Mouse (Mus musculus) forebrain, embryonic 15.5 days (tissue): ENCODE measurements around the gene Map4k3. TPM values are rescaled to one million over a fixed set of nuclear protein-coding genes. Genes with fewer than 3 reads are reported as not detected.

Experiments
- ATAC-seq: fragments of 200-750 bp; cut with Nextera tagmentation; replicated peaks from 2 replicates; pipeline ENCODE4 v1.8.0; 2017; ENCODE audit warnings: mild to moderate bottlenecking, moderate TSS enrichment, moderate library complexity
- H3K27ac ChIP-seq: fragments of 300-500 bp; sonication (generic); replicated peaks from 2 replicates; pipeline ENCODE4 v1.5.1; 2015; ENCODE audit warnings: mild to moderate bottlenecking, inconsistent platforms
- H3K27me3 ChIP-seq: fragments of 300-500 bp; sonication (generic); 2 replicates; pipeline ENCODE4 v1.6.1; 2015; ENCODE audit warnings: inconsistent platforms
- H3K36me3 ChIP-seq: fragments of 300-500 bp; sonication (generic); 2 replicates; pipeline ENCODE4 v1.6.1; 2015; ENCODE audit warnings: mild to moderate bottlenecking, inconsistent platforms
- H3K4me1 ChIP-seq: fragments of 300-500 bp; sonication (generic); 2 replicates; pipeline ENCODE4 v1.6.1; 2015; ENCODE audit warnings: inconsistent platforms
- H3K4me2 ChIP-seq: fragments of 300-500 bp; sonication (generic); replicated peaks from 2 replicates; pipeline ENCODE4 v1.6.1; 2015; ENCODE audit warnings: mild to moderate bottlenecking, inconsistent platforms
- H3K4me3 ChIP-seq: fragments of 300-500 bp; sonication (generic); 2 replicates; pipeline ENCODE4 v1.5.1; 2015; ENCODE audit warnings: mild to moderate bottlenecking, inconsistent platforms
- H3K9ac ChIP-seq: fragments of 300-500 bp; sonication (generic); replicated peaks from 2 replicates; pipeline ENCODE4 v1.6.1; 2015; ENCODE audit warnings: mild to moderate bottlenecking, inconsistent platforms
- H3K9me3 ChIP-seq: fragments of 300-500 bp; sonication (generic); 2 replicates; pipeline ENCODE4 v1.6.1; 2016; ENCODE audit warnings: inconsistent platforms
- WGBS: fragments of 180-500 bp; shearing (Covaris S2); methylation state at CpG from one replicate; pipeline ENCODE4 v1.1.7; 2015; ENCODE audit warnings: mixed read lengths; 5-methylcytosine and 5-hydroxymethylcytosine counted together
- polyA plus RNA-seq: library from polyadenylated mRNA; unstranded; fragments of >200 nt; fragmentation: Nextera tagmentation; extraction: Ambion mirVana; gene quantifications from 2 replicates; pipeline ENCODE4 v1.2.1, GENCODE M21; 2015

The Map4k3 gene
- polyA plus RNA-seq, 1 experiment from 2014 or later, result 33.5 TPM

- 95% methylated on average over 5 of the region's 5 CpGs for WGBS
- H3K4me1 ChIP-seq, result peaks cover 34% of the 10 kb centered on the region
- H3K4me3 ChIP-seq, result no peak overlapping the region
- H3K27ac ChIP-seq, result no peak overlapping the region
- no peaks in the 10 kb centered on the region for H3K9me3 ChIP-seq
- H3K27me3 ChIP-seq, result no peaks in the 10 kb centered on the region
- H3K36me3 ChIP-seq, result no peaks in the 10 kb centered on the region
- no peak overlapping the region for H3K4me2 ChIP-seq
- no peak; the same call in 1 of the 2 replicates for ATAC-seq
- H3K9ac ChIP-seq, result no peak overlapping the region
Observed at GRCm38 (mm10) chr17:80696956-80697355, 31.3 kb downstream of the Map4k3 start.

GRCm38 (mm10) chr17:80696210-80696609 lies 32.1 kb downstream of the Map4k3 start:
- H3K27ac ChIP-seq, result no peak overlapping the region
- no peaks in the 10 kb centered on the region for H3K9me3 ChIP-seq
- no peak overlapping the region for H3K4me2 ChIP-seq
- no peak overlapping the region for H3K4me3 ChIP-seq
- H3K36me3 ChIP-seq, result no peaks in the 10 kb centered on the region
- ATAC-seq, result no peak
- H3K4me1 ChIP-seq, result peaks cover 30% of the 10 kb centered on the region
- WGBS, result 93% methylated on average over 6 of the region's 6 CpGs
- no peak overlapping the region for H3K9ac ChIP-seq
- H3K27me3 ChIP-seq, result no peaks in the 10 kb centered on the region

GRCm38 (mm10) chr17:80693707-80694106 lies 34.6 kb downstream of the Map4k3 start:
- Histone ChIP-seq H3K27me3 (no peaks in the 10 kb centered on the region), H3K9ac (no peak overlapping the region), H3K9me3 (no peaks in the 10 kb centered on the region), H3K27ac (no peak overlapping the region), H3K4me2 (no peak overlapping the region), H3K36me3 (no peaks in the 10 kb centered on the region), H3K4me1 (peaks cover 25% of the 10 kb centered on the region), H3K4me3 (no peak overlapping the region)
- ATAC-seq, result no peak
- 65% methylated on average over 7 of the region's 7 CpGs for WGBS

GRCm38 (mm10) chr17:80692183-80692582 lies 36.1 kb downstream of the Map4k3 start:
- no peak overlapping the region for H3K27ac ChIP-seq
- WGBS, result 88% methylated on average over 13 of the region's 13 CpGs
- peaks cover 10% of the 10 kb centered on the region; the same call in 1 of the 2 replicates for H3K4me1 ChIP-seq
- no peaks in the 10 kb centered on the region for H3K27me3 ChIP-seq
- ATAC-seq, result no peak
- H3K4me3 ChIP-seq, result no peak overlapping the region
- H3K9ac ChIP-seq, result no peak overlapping the region
- H3K4me2 ChIP-seq, result no peak overlapping the region
- no peaks in the 10 kb centered on the region for H3K36me3 ChIP-seq
- H3K9me3 ChIP-seq, result no peaks in the 10 kb centered on the region

- no peaks in the 10 kb centered on the region for H3K27me3 ChIP-seq
- no peaks in the 10 kb centered on the region for H3K9me3 ChIP-seq
- no peak overlapping the region for H3K4me3 ChIP-seq
- H3K27ac ChIP-seq, result no peak overlapping the region
- no peak overlapping the region for H3K4me2 ChIP-seq
- WGBS, result 82% methylated on average over 11 of the region's 11 CpGs
- ATAC-seq, result no peak
- peaks cover 6% of the 10 kb centered on the region for H3K4me1 ChIP-seq
- no peak overlapping the region for H3K9ac ChIP-seq
- H3K36me3 ChIP-seq, result no peaks in the 10 kb centered on the region
Observed at GRCm38 (mm10) chr17:80688701-80689100, 39.6 kb downstream of the Map4k3 start.

- WGBS, result 90% methylated on average over 5 of the region's 5 CpGs
- H3K4me2 ChIP-seq, result no peak overlapping the region
- H3K9ac ChIP-seq, result no peak overlapping the region
- ATAC-seq, result no peak
- H3K36me3 ChIP-seq, result no peaks in the 10 kb centered on the region
- H3K4me3 ChIP-seq, result no peak overlapping the region
- no peaks in the 10 kb centered on the region for H3K9me3 ChIP-seq
- H3K4me1 ChIP-seq, result peaks cover 6% of the 10 kb centered on the region
- H3K27ac ChIP-seq, result no peak overlapping the region
- H3K27me3 ChIP-seq, result no peaks in the 10 kb centered on the region
Observed at GRCm38 (mm10) chr17:80686066-80686465, 42.2 kb downstream of the Map4k3 start.

- no peak overlapping the region for H3K4me2 ChIP-seq
- no peaks in the 10 kb centered on the region for H3K9me3 ChIP-seq
- no peak overlapping the region for H3K4me3 ChIP-seq
- H3K4me1 ChIP-seq, result peaks cover 6% of the 10 kb centered on the region
- H3K9ac ChIP-seq, result no peak overlapping the region
- 0 out of 2 replicates have a peak, but pooled peaks have one; percentile 45 for ATAC-seq
- H3K36me3 ChIP-seq, result peaks cover 4% of the 10 kb centered on the region; the same call in 1 of the 2 replicates
- no peaks in the 10 kb centered on the region for H3K27me3 ChIP-seq
- 53% methylated on average over 6 of the region's 6 CpGs for whole genome bisulfite sequencing
- no peak overlapping the region for H3K27ac ChIP-seq
Observed at GRCm38 (mm10) chr17:80683821-80684576, 44.3 kb downstream of the Map4k3 start.

GRCm38 (mm10) chr17:80683041-80683440 lies 45.2 kb downstream of the Map4k3 start:
- Histone ChIP-seq H3K9me3 (no peaks in the 10 kb centered on the region), H3K27ac (no peak overlapping the region), H3K36me3 (peaks cover 4% of the 10 kb centered on the region; the same call in 1 of the 2 replicates), H3K27me3 (no peaks in the 10 kb centered on the region), H3K4me1 (peaks cover 6% of the 10 kb centered on the region), H3K4me2 (no peak overlapping the region), H3K4me3 (no peak overlapping the region), H3K9ac (no peak overlapping the region)
- WGBS, result 90% methylated on average over 5 of the region's 5 CpGs
- no peak for ATAC-seq

GRCm38 (mm10) chr17:80678190-80678589 lies 50.1 kb downstream of the Map4k3 start:
- ATAC-seq, result no peak
- no peak overlapping the region for H3K9ac ChIP-seq
- H3K27ac ChIP-seq, result no peak overlapping the region
- H3K4me3 ChIP-seq, result no peak overlapping the region
- H3K9me3 ChIP-seq, result no peaks in the 10 kb centered on the region
- WGBS, result 85% methylated on average over 6 of the region's 6 CpGs
- H3K4me1 ChIP-seq, result no peaks in the 10 kb centered on the region
- H3K4me2 ChIP-seq, result no peak overlapping the region
- peaks cover 4% of the 10 kb centered on the region; the same call in 1 of the 2 replicates for H3K36me3 ChIP-seq
- no peaks in the 10 kb centered on the region for H3K27me3 ChIP-seq

- no peaks in the 10 kb centered on the region for H3K9me3 ChIP-seq
- H3K4me2 ChIP-seq, result no peak overlapping the region
- ATAC-seq, result peak; percentile 46; the same call in 1 of the 2 replicates
- H3K9ac ChIP-seq, result no peak overlapping the region
- H3K27ac ChIP-seq, result no peak overlapping the region
- no peak overlapping the region for H3K4me3 ChIP-seq
- H3K36me3 ChIP-seq, result peaks cover 4% of the 10 kb centered on the region; the same call in 1 of the 2 replicates
- WGBS, result 79% methylated on average over 11 of the region's 11 CpGs
- no peaks in the 10 kb centered on the region for H3K4me1 ChIP-seq
- H3K27me3 ChIP-seq, result no peaks in the 10 kb centered on the region
Observed at GRCm38 (mm10) chr17:80676859-80677535, 51.3 kb downstream of the Map4k3 start.

- no peak overlapping the region for H3K4me2 ChIP-seq
- no peak overlapping the region for H3K9ac ChIP-seq
- no peaks in the 10 kb centered on the region for H3K27me3 ChIP-seq
- no peak for ATAC-seq
- 44% methylated on average over 2 of the region's 2 CpGs for WGBS
- H3K27ac ChIP-seq, result no peak overlapping the region
- peaks cover 4% of the 10 kb centered on the region; the same call in 1 of the 2 replicates for H3K36me3 ChIP-seq
- H3K4me1 ChIP-seq, result no peaks in the 10 kb centered on the region
- H3K9me3 ChIP-seq, result no peaks in the 10 kb centered on the region
- no peak overlapping the region for H3K4me3 ChIP-seq
Observed at GRCm38 (mm10) chr17:80676211-80676610, 52.1 kb downstream of the Map4k3 start.

GRCm38 (mm10) chr17:80670395-80670794 lies 57.9 kb downstream of the Map4k3 start:
- WGBS, result 91% methylated on average over 1 of the region's 1 CpGs
- no peaks in the 10 kb centered on the region for H3K9me3 ChIP-seq
- no peak for ATAC-seq

More at GRCm38 (mm10) chr17:80670395-80670794, 57.9 kb downstream of the Map4k3 start:
- no peaks in the 10 kb centered on the region for H3K4me1 ChIP-seq
- H3K9ac ChIP-seq, result no peak overlapping the region
- H3K4me2 ChIP-seq, result no peak overlapping the region
- H3K27ac ChIP-seq, result no peak overlapping the region
- H3K4me3 ChIP-seq, result no peak overlapping the region
- H3K27me3 ChIP-seq, result no peaks in the 10 kb centered on the region
- no peaks in the 10 kb centered on the region for H3K36me3 ChIP-seq
